Mouse (Mus musculus) MEL (cell line): ENCODE measurements around the gene Pik3ca. TPM values are rescaled to one million over a fixed set of nuclear protein-coding genes. Genes with fewer than 3 reads are reported as not detected.

Source experiments
- DNase-seq: peaks from one replicate; pipeline ENCODE4 v3.0.0; 2011; ENCODE audit warnings: low read depth, low spot score
- H3K27ac ChIP-seq: 2 replicates; pipeline ENCODE4 v1.5.1; 2012; ENCODE audit warnings: low read depth, mild to moderate bottlenecking, control low read depth, low read length, moderate library complexity; ENCODE audit not compliant: control insufficient read depth
- H3K27me3 ChIP-seq, 2 experiments: fragments of 150-350 bp in 1 of 2; sonication (generic) in 1 of 2; 2 replicates each; pipeline ENCODE4 v1.6.1; 2012; ENCODE audit warnings: low read length in 2 of 2, mild to moderate bottlenecking in 2 of 2, improper control_type of control experiment in 1 of 2, moderate library complexity in 1 of 2; ENCODE audit not compliant: insufficient read depth in 2 of 2, control insufficient read depth in 1 of 2
- H3K36me3 ChIP-seq, 2 experiments: 2 replicates each; pipeline ENCODE4 v1.6.1; 2012 to 2014; ENCODE audit warnings: low read length in 2 of 2, improper control_type of control experiment in 1 of 2, inconsistent platforms in 1 of 2, mild to moderate bottlenecking in 1 of 2; ENCODE audit not compliant: insufficient read depth in 2 of 2, control insufficient read depth in 1 of 2
- H3K4me1 ChIP-seq, 2 experiments: fragments of 150-350 bp in 1 of 2; sonication (generic) in 1 of 2; 2 replicates each; pipeline ENCODE4 v1.6.1; 2012; ENCODE audit warnings: low read length in 2 of 2, improper control_type of control experiment in 1 of 2, mild to moderate bottlenecking in 1 of 2; ENCODE audit not compliant: insufficient read depth in 2 of 2, control insufficient read depth in 1 of 2
- H3K4me3 ChIP-seq, 2 experiments: fragments of 150-350 bp in 1 of 2; sonication (generic) in 1 of 2; 2 replicates each; pipeline ENCODE4 v1.5.1; 2012; ENCODE audit warnings: low read depth in 2 of 2, low read length in 2 of 2, mild to moderate bottlenecking in 2 of 2, moderate library complexity in 2 of 2, control low read depth in 1 of 2, improper control_type of control experiment in 1 of 2; ENCODE audit not compliant: control insufficient read depth in 1 of 2, insufficient read depth in 1 of 2
- H3K79me2 ChIP-seq: 2 replicates; pipeline ENCODE4 v1.6.1; 2012; ENCODE audit warnings: mild to moderate bottlenecking, low read length, moderate library complexity; ENCODE audit not compliant: control insufficient read depth, poor library complexity, insufficient read depth
- H3K9ac ChIP-seq: 2 replicates; pipeline ENCODE4 v1.6.1; 2012; ENCODE audit warnings: low read depth, mild to moderate bottlenecking, control low read depth, low read length, moderate library complexity; ENCODE audit not compliant: control insufficient read depth, poor library complexity, severe bottlenecking
- H3K9me3 ChIP-seq: fragments of 150-350 bp; sonication (generic); replicated peaks from 2 replicates; pipeline ENCODE4 v1.6.1; 2012; ENCODE audit warnings: mild to moderate bottlenecking, low read length, improper control_type of control experiment, moderate library complexity; ENCODE audit not compliant: insufficient read depth
- BHLHE40 ChIP-seq: IDR thresholded peaks from 2 replicates; pipeline ENCODE4 v1.6.1; 2012; ENCODE audit warnings: low read depth, mild to moderate bottlenecking, inconsistent platforms, low read length, improper control_type of control experiment, borderline replicate concordance
- CTCF ChIP-seq, 3 experiments: IDR thresholded peaks in 2 of 3; conservative IDR thresholded peaks in 1 of 3; 2 replicates each; pipeline ENCODE4 v1.5.1; 2011 to 2012; ENCODE audit warnings: low read length in 3 of 3, low read depth in 2 of 3, mild to moderate bottlenecking in 2 of 3, improper control_type of control experiment in 1 of 3, inconsistent platforms in 1 of 3, mixed read lengths in 1 of 3, moderate library complexity in 1 of 3; ENCODE audit not compliant: control insufficient read depth in 1 of 3, insufficient read depth in 1 of 3, poor library complexity in 1 of 3, severe bottlenecking in 1 of 3
- E2F4 ChIP-seq: IDR thresholded peaks from 2 replicates; pipeline ENCODE4 v1.6.1; 2011; ENCODE audit warnings: low read depth, low read length, improper control_type of control experiment, borderline replicate concordance
- ELF1 ChIP-seq: IDR thresholded peaks from 2 replicates; pipeline ENCODE4 v1.6.1; 2014; ENCODE audit warnings: low read depth, mild to moderate bottlenecking, inconsistent platforms, low read length, improper control_type of control experiment, moderate library complexity
- EP300 ChIP-seq, 2 experiments: IDR thresholded peaks; 2 replicates each; pipeline ENCODE4 v1.6.1; 2011; ENCODE audit warnings: improper control_type of control experiment in 2 of 2, low read length in 2 of 2, low read depth in 1 of 2, mild to moderate bottlenecking in 1 of 2
- ETS1 ChIP-seq: IDR thresholded peaks from 2 replicates; pipeline ENCODE4 v1.6.1; 2012; ENCODE audit warnings: low read depth, mild to moderate bottlenecking, inconsistent platforms, low read length, improper control_type of control experiment, moderate library complexity
- GATA1 ChIP-seq: IDR thresholded peaks from 2 replicates; pipeline ENCODE4 v1.6.1; 2011; ENCODE audit warnings: low read depth, low read length, improper control_type of control experiment
- HCFC1 ChIP-seq: IDR thresholded peaks from 2 replicates; pipeline ENCODE4 v1.6.1; 2012; ENCODE audit warnings: low read depth, mild to moderate bottlenecking, inconsistent platforms, low read length, improper control_type of control experiment, moderate library complexity
- JUND ChIP-seq: IDR thresholded peaks from 2 replicates; pipeline ENCODE4 v1.6.1; 2011; ENCODE audit warnings: low read depth, mild to moderate bottlenecking, improper control_type of control experiment, low read length
- KAT2A ChIP-seq: conservative IDR thresholded peaks from 2 replicates; pipeline ENCODE4 v1.6.1; 2012; ENCODE audit warnings: low read depth, low read length, improper control_type of control experiment, inconsistent platforms
- MAFK ChIP-seq: IDR thresholded peaks from 2 replicates; pipeline ENCODE4 v1.6.1; 2011; ENCODE audit warnings: low read depth, mild to moderate bottlenecking, low read length, improper control_type of control experiment, borderline replicate concordance
- MAX ChIP-seq: IDR thresholded peaks from 2 replicates; pipeline ENCODE4 v1.6.1; 2011; ENCODE audit warnings: low read length, improper control_type of control experiment
- MAZ ChIP-seq: IDR thresholded peaks from 2 replicates; pipeline ENCODE4 v1.6.1; 2012; ENCODE audit warnings: low read depth, mild to moderate bottlenecking, inconsistent platforms, low read length, improper control_type of control experiment
- MEF2A ChIP-seq: IDR thresholded peaks from 2 replicates; pipeline ENCODE4 v1.6.1; 2014; ENCODE audit warnings: low read depth, mild to moderate bottlenecking, inconsistent platforms, low read length, improper control_type of control experiment; ENCODE audit not compliant: poor library complexity, insufficient replicate concordance, severe bottlenecking; ENCODE audit errors: extremely low read depth
- MXI1 ChIP-seq: IDR thresholded peaks from 2 replicates; pipeline ENCODE4 v1.6.1; 2011; ENCODE audit warnings: mild to moderate bottlenecking, low read depth, low read length, improper control_type of control experiment
- MYB ChIP-seq: IDR thresholded peaks from 2 replicates; pipeline ENCODE4 v1.6.1; 2011; ENCODE audit warnings: mild to moderate bottlenecking, low read depth, low read length, improper control_type of control experiment
- MYC ChIP-seq: IDR thresholded peaks from 2 replicates; pipeline ENCODE4 v1.6.1; 2011; ENCODE audit warnings: low read depth, mild to moderate bottlenecking, low read length, improper control_type of control experiment, moderate library complexity
- POLR2A ChIP-seq, 2 experiments: IDR thresholded peaks; 2 replicates each; pipeline ENCODE4 v1.6.1; 2011 to 2012; ENCODE audit warnings: low read length in 2 of 2, mild to moderate bottlenecking in 2 of 2, control low read depth in 1 of 2, improper control_type of control experiment in 1 of 2, low read depth in 1 of 2, moderate library complexity in 1 of 2; ENCODE audit not compliant: control insufficient read depth in 1 of 2, insufficient read depth in 1 of 2, poor library complexity in 1 of 2
- POLR2AphosphoS2 ChIP-seq: IDR thresholded peaks from 2 replicates; pipeline ENCODE4 v1.6.1; 2011; ENCODE audit warnings: low read length, improper control_type of control experiment
- POLR2AphosphoS5 ChIP-seq: IDR thresholded peaks from 2 replicates; pipeline ENCODE4 v1.6.1; 2012; ENCODE audit warnings: low read depth, borderline replicate concordance, mild to moderate bottlenecking, inconsistent platforms, low read length, moderate library complexity, mixed read lengths
- RCOR1 ChIP-seq: IDR thresholded peaks from 2 replicates; pipeline ENCODE4 v1.6.1; 2012; ENCODE audit warnings: low read depth, mild to moderate bottlenecking, inconsistent platforms, low read length, improper control_type of control experiment
- SIN3A ChIP-seq: IDR thresholded peaks from 2 replicates; pipeline ENCODE4 v1.6.1; 2012; ENCODE audit warnings: low read length, improper control_type of control experiment, inconsistent platforms
- SMC3 ChIP-seq: IDR thresholded peaks from 2 replicates; pipeline ENCODE4 v1.6.1; 2011; ENCODE audit warnings: low read depth, low read length, improper control_type of control experiment
- TAL1 ChIP-seq: IDR thresholded peaks from 2 replicates; pipeline ENCODE4 v1.6.1; 2012; ENCODE audit warnings: mild to moderate bottlenecking, inconsistent platforms, low read length, moderate library complexity, mixed read lengths
- TBP ChIP-seq: IDR thresholded peaks from 2 replicates; pipeline ENCODE4 v1.8.0; 2011; ENCODE audit warnings: low read depth, low read length, improper control_type of control experiment
- TCF12 ChIP-seq: IDR thresholded peaks from 2 replicates; pipeline ENCODE4 v1.6.1; 2014; ENCODE audit warnings: low read depth, mild to moderate bottlenecking, inconsistent platforms, low read length, improper control_type of control experiment, moderate library complexity
- UBTF ChIP-seq: IDR thresholded peaks from 2 replicates; pipeline ENCODE4 v1.6.1; 2012; ENCODE audit warnings: low read depth, mild to moderate bottlenecking, inconsistent platforms, low read length, improper control_type of control experiment, moderate library complexity, borderline replicate concordance; ENCODE audit not compliant: insufficient read depth
- USF1 ChIP-seq: IDR thresholded peaks from 2 replicates; pipeline ENCODE4 v1.6.1; 2014; ENCODE audit warnings: low read depth, mild to moderate bottlenecking, inconsistent platforms, low read length, improper control_type of control experiment, moderate library complexity
- ZC3H11A ChIP-seq: IDR thresholded peaks from 2 replicates; pipeline ENCODE4 v1.6.1; 2012; ENCODE audit warnings: low read depth, mild to moderate bottlenecking, inconsistent platforms, low read length, improper control_type of control experiment
- ZKSCAN1 ChIP-seq: IDR thresholded peaks from 2 replicates; pipeline ENCODE4 v1.6.1; 2012; ENCODE audit warnings: low read depth, mild to moderate bottlenecking, inconsistent platforms, low read length, improper control_type of control experiment, moderate library complexity
- ZMIZ1 ChIP-seq: IDR thresholded peaks from 2 replicates; pipeline ENCODE4 v1.6.1; 2012; ENCODE audit warnings: low read depth, mild to moderate bottlenecking, inconsistent platforms, low read length, improper control_type of control experiment, moderate library complexity
- polyA plus RNA-seq, 2 experiments: library from polyadenylated mRNA; stranded (reverse) in 1 of 2; unstranded in 1 of 2; fragments of >175 nt in 1 of 2; fragments of >200 nt in 1 of 2; gene quantifications; 2 replicates each; pipeline versions ENCODE4 v1.2.1 to v1.2.4; 2012; ENCODE audit warnings: low replicate concordance in 2 of 2, low read depth in 1 of 2; ENCODE audit not compliant: insufficient read length in 2 of 2, insufficient read depth in 1 of 2, missing spikeins in 1 of 2
- total RNA-seq: library from RNA; depleted of rRNA; stranded (reverse); fragments of 300-350 nt; gene quantifications from 2 replicates; pipeline ENCODE4 v1.2.3, GENCODE M21; 2012

Pik3ca gene
- total and polyA plus RNA-seq, 3 experiments, result 11.7 to 13.1 TPM; not detected in 1

GRCm38 (mm10) chr3:32395771-32396551 lies 1.5 kb upstream of the Pik3ca start (continued):
- TF ChIP-seq MAZ, result no peak
- TF ChIP-seq ELF1, result peak; percentile 34; the same call in 1 of the 2 replicates
- peak in 1 of 3 experiments; percentile 3; a peak in 1 of 6 replicates for TF ChIP-seq CTCF (IDR thresholded peaks at IDR 0.05 in 2 of 3, conservative IDR thresholded peaks at IDR 0.05 in 1 of 3; ENCODE audit: control insufficient read depth in 1 of 3, insufficient read depth in 1 of 3, low read depth in 2 of 3, low read length in 3 of 3, poor library complexity in 1 of 3, severe bottlenecking in 1 of 3)

DNA sequence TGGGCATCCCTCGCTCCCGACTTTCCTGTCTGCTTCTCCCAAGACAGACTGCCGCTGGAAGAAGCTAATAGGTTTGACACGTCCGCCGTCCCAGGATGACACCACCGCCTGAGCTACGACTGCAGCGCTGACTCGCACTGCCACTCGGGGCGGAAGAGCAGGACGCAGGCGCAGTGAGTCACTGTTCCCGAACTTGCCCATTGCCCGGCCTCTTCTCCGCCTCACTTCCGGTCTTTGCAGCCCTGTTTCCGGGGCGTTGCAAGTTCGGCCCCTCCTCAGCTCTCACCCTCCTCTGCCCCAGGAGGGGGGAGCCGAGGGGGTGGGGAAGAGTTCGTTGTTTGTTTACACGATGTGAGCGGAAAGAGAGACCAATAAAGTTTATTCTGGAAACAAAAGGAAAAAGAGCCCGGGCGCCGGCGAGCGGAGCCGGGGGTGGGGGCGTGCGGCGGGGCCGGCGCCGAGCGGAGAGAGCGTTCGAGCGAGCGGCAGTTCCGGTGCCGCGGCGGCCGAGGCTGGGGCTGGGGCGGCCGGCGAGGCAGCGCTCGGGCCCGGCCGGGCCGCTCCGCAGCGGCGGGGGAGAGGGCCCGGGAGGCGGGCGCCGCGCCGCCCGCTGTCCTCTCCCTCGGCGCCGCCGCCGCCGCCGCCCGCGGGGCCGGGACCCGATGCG lies 544 bp upstream of the Pik3ca start:
- 0 out of 4 replicates have a peak, but pooled peaks cover 0 to 2% of the 10 kb centered on the region in 2 experiments for H3K36me3 ChIP-seq
- no peaks in the 10 kb centered on the region for H3K27me3 ChIP-seq
- peak overlapping the region; percentile 70 for H3K27ac ChIP-seq
- H3K4me1 ChIP-seq, result peaks cover 2 to 3% of the 10 kb centered on the region in 2 experiments; a peak in 1 of 4 replicates
- H3K79me2 ChIP-seq, result peaks cover 28% of the 10 kb centered on the region
- DNase-seq, result peak; percentile 99
- H3K4me3 ChIP-seq, result peak overlapping the region; percentile 70 to 92
- peak overlapping the region; percentile 87 for H3K9ac ChIP-seq
- no peaks in the 10 kb centered on the region for H3K9me3 ChIP-seq
- TF ChIP-seq TBP (no peak; the same call in 1 of the 2 replicates), ZC3H11A (no peak), MEF2A (peak; percentile 74; the same call in 1 of the 2 replicates), MAX (peak; percentile 63), SIN3A (peak; percentile 96), TCF12 (peak; percentile 81), E2F4 (no peak), TAL1 (no peak), POLR2AphosphoS2 (peak; percentile 96), MYB (peak; percentile 69), ZMIZ1 (peak; percentile 95), EP300 (IDR thresholded peaks at IDR 0.05; ENCODE audit: low read depth in 1 of 2, low read length in 2 of 2) (peak in 1 of 2 experiments; percentile 73; a peak in 2 of 4 replicates), JUND (peak; percentile 27; the same call in 1 of the 2 replicates), BHLHE40 (peak; percentile 33; the same call in 1 of the 2 replicates), ZKSCAN1 (0 out of 2 replicates have a peak, but pooled peaks have one; percentile 34), UBTF (no peak), RCOR1 (peak; percentile 65; the same call in 1 of the 2 replicates), MAFK (no peak), MYC (peak; percentile 43; the same call in 1 of the 2 replicates), POLR2A (IDR thresholded peaks at IDR 0.05; ENCODE audit: control insufficient read depth in 1 of 2, insufficient read depth in 1 of 2, low read depth in 1 of 2, low read length in 2 of 2, poor library complexity in 1 of 2) (peak; percentile 94 to 95), MXI1 (peak; percentile 77), USF1 (peak; percentile 39; the same call in 1 of the 2 replicates), KAT2A (peak; percentile 79), CTCF (IDR thresholded peaks at IDR 0.05 in 2 of 3, conservative IDR thresholded peaks at IDR 0.05 in 1 of 3; ENCODE audit: control insufficient read depth in 1 of 3, insufficient read depth in 1 of 3, low read depth in 2 of 3, low read length in 3 of 3, poor library complexity in 1 of 3, severe bottlenecking in 1 of 3) (no peak), HCFC1 (peak; percentile 97), ETS1 (peak; percentile 79; the same call in 1 of the 2 replicates), POLR2AphosphoS5 (peak; percentile 90; the same call in 1 of the 2 replicates), GATA1 (no peak), SMC3 (no peak)
